Mouse (Mus musculus) thymus, adult 2 months (tissue): Measurements from ENCODE around the gene Atf7ip.

Experiments used
- CTCF ChIP-seq: fragments of 200-500 bp; IDR thresholded peaks from 2 replicates; pipeline ENCODE4 v1.5.1; 2012; ENCODE audit warnings: mild to moderate bottlenecking, control low read depth, low read length, moderate library complexity, borderline replicate concordance; ENCODE audit not compliant: control insufficient read depth, poor library complexity, insufficient read depth; ENCODE audit errors: extremely low read depth
- POLR2A ChIP-seq: fragments of 200-500 bp; IDR thresholded peaks from 2 replicates; pipeline ENCODE4 v1.6.1; 2012; ENCODE audit warnings: mild to moderate bottlenecking, low read length, control low read depth, moderate library complexity; ENCODE audit not compliant: control insufficient read depth, poor library complexity, insufficient read depth; ENCODE audit errors: extremely low read depth

GRCm38 (mm10) chr6:136545284-136545870 is 39.4 kb downstream of the Atf7ip start:
- no peak for TF ChIP-seq CTCF
- no peak for TF ChIP-seq POLR2A
